9 mouse cellular contexts compared by ENCODE assay signal in the genomic region with DNA sequence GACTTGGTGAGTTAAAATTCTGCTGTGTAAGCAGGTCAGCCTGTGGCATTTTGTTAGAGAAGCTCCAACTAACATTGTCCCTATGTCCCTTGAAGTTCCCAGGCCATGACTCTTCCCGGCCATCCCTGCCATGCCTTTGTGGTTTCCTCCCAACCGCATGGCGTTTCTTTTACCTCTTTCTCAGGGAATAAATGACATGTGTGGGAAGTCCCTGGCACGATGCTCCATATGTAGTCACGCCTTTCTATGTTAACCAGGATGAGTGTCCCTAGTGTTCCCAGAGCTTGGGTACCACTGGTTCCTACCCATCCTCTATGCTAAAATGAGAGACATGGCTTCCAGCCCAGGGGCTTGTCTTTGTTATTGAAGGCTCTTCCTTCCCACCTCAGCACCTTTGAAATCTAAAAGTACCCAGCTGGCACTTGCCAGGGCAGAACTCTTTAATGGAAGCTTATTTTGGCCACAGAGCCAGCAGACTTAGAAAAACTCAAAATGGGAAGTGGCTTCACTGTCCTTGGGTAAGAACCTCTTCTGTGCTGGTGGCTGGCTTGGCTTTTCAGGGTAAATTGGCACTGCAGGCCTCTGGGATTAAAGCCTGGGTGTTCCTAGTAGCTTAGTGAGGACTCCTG. TPM values are rescaled to one million over a fixed set of nuclear protein-coding genes. Genes with fewer than 3 reads are reported as not detected.
DNase-seq lines count a peak whose midpoint lies in the region; TF ChIP-seq lines count a peak whose summit lies in the region.
"Had no signal": no experiment of that assay in that cellular context is flagged by ENCODE, and none has a peak within 500 bp of the region (broad histone marks: within the 10 kb centered on the region; RNA-seq: fewer than 3 reads in every experiment).

No protein-coding gene starts in this region.

- peaks cover 20% of the 10 kb centered on the region for H3K36me3 ChIP-seq in heart, adult 2 months (ENCODE audit: control insufficient read depth, insufficient read depth, low read length)
- H3K36me3 ChIP-seq in limb, embryonic 10.5 days, result no peaks in the 10 kb centered on the region

- DNase-seq in heart, adult 2 months, result peak in 1 of 2 experiments; percentile 53
- no peak for DNase-seq in heart, adult 8-10 months (ENCODE audit: low spot score)
- peak; percentile 51 for DNase-seq in 3T3-L1 (ENCODE audit: low read depth, low spot score)
- DNase-seq in limb, embryonic 10.5 days (ENCODE audit: low spot score), result no peak
- no peak for DNase-seq in ovary, postnatal 36 days (ENCODE audit: low spot score)
- no peak for DNase-seq in adrenal gland, adult 8-10 months
- no peak for DNase-seq in urinary bladder, postnatal 10 days (ENCODE audit: low spot score)

- no peaks in the 10 kb centered on the region for H3K79me2 ChIP-seq in heart, adult 2 months (replicated peaks; ENCODE audit: control insufficient read depth, insufficient read depth, low read length)

- peak overlapping the region; percentile 91 for H3K27ac ChIP-seq in heart, adult 2 months
- H3K27ac ChIP-seq in embryonic fibroblast, embryonic 13.5 days (ENCODE audit: insufficient read depth, low read length), result peak overlapping the region; percentile 60
- peak overlapping the region; percentile 5; the same call in 1 of the 2 replicates for H3K27ac ChIP-seq in limb, embryonic 10.5 days

- intact Hi-C loops in heart, adult 2 months (cut with DNase I), result no loop called here

- H3K9ac ChIP-seq in heart, adult 2 months (ENCODE audit: low read depth, low read length), result peak overlapping the region; percentile 56

- H3K4me3 ChIP-seq in heart, adult 2 months, result no peak overlapping the region
- no peak overlapping the region for H3K4me3 ChIP-seq in embryonic fibroblast, embryonic 13.5 days (ENCODE audit: insufficient read depth, low read length)
- H3K4me3 ChIP-seq in limb, embryonic 10.5 days, result no peak overlapping the region
- H3K4me3 ChIP-seq: megakaryocyte, embryonic 14.5 days had no signal

- H3K9me3 ChIP-seq in limb, embryonic 10.5 days (replicated peaks), result no peaks in the 10 kb centered on the region
- H3K9me3 ChIP-seq: megakaryocyte, embryonic 14.5 days had no signal

- H3K27me3 ChIP-seq in heart, adult 2 months (ENCODE audit: control insufficient read depth, insufficient read depth, low read length), result no peaks in the 10 kb centered on the region
- H3K27me3 ChIP-seq in limb, embryonic 10.5 days (ENCODE audit: low read depth, poor library complexity, severe bottlenecking), result no peaks in the 10 kb centered on the region
- H3K27me3 ChIP-seq: megakaryocyte, embryonic 14.5 days had no signal

- no peak for TF ChIP-seq EP300 in heart, adult 2 months (IDR thresholded peaks at IDR 0.05; ENCODE audit: insufficient read depth, low read depth, low read length)

- no peak for TF ChIP-seq POLR2A in heart, adult 2 months (IDR thresholded peaks at IDR 0.05; ENCODE audit: insufficient read depth, low read depth, low read length)
- no peak for TF ChIP-seq POLR2A in embryonic fibroblast, embryonic 13.5 days (IDR thresholded peaks at IDR 0.05; ENCODE audit: low read depth, low read length)

- peaks cover 68% of the 10 kb centered on the region for H3K4me1 ChIP-seq in heart, adult 2 months (ENCODE audit: control insufficient read depth, insufficient read depth, low read length)
- H3K4me1 ChIP-seq in embryonic fibroblast, embryonic 13.5 days (ENCODE audit: control insufficient read depth, insufficient read depth, low read length), result peaks cover 6% of the 10 kb centered on the region
- H3K4me1 ChIP-seq in limb, embryonic 10.5 days, result peaks cover 55% of the 10 kb centered on the region

- 60% methylated on average over 5 of the region's 5 CpGs for WGBS in heart, adult 2 months
- 92% methylated on average over 5 of the region's 5 CpGs for WGBS in limb, embryonic 10.5 days

- TF ChIP-seq CTCF in heart, adult 2 months (IDR thresholded peaks at IDR 0.05), result no peak
- no peak for TF ChIP-seq CTCF in embryonic fibroblast, embryonic 13.5 days (IDR thresholded peaks at IDR 0.05; ENCODE audit: borderline replicate concordance, insufficient read depth, low read length)

RNA-seq across cellular contexts. Expression of a gene that starts 24.8 kb away (rescaled TPM):
- 10 to 100 TPM; 20.5 to 24.1 TPM for total RNA-seq in heart, adult 2 months (2021)
- polyA plus RNA-seq in heart, adult 2 months (2012; rRNA removed), result 22.5 and 36.6 TPM in 2 replicates
- 10 to 100 TPM; 22.3 to 26.7 (median 24.4) TPM for total RNA-seq in heart, adult 8-10 months (2022)
- polyA plus RNA-seq in embryonic fibroblast, embryonic 13.5 days (2011; ENCODE audit: insufficient read length, low read depth, missing spikeins), result 25.9 and 27.8 TPM in 2 replicates
- polyA plus RNA-seq in limb, embryonic 10.5 days (2016; fragmentation: Nextera tagmentation; extraction: Ambion mirVana), result 32.1 and 36.5 TPM in 2 replicates
- total RNA-seq in adrenal gland, adult 8-10 months (2022), result 10 to 100 TPM; 32.6 to 37.8 (median 35.5) TPM

RNA-seq across cellular contexts. Expression of a gene that starts 25.1 kb away (rescaled TPM):
- 10 to 100 TPM; 58.6 to 70.1 TPM for total RNA-seq in heart, adult 2 months (2021)
- 90.3 and 103 TPM in 2 replicates for polyA plus RNA-seq in heart, adult 2 months (2012; rRNA removed)
- 10 to 100 TPM; 59.0 to 88.1 (median 74.3) TPM for total RNA-seq in heart, adult 8-10 months (2022)
- polyA plus RNA-seq in embryonic fibroblast, embryonic 13.5 days (2011; ENCODE audit: insufficient read length, low read depth, missing spikeins), result 47.3 and 63.4 TPM in 2 replicates
- 103 and 111 TPM in 2 replicates for polyA plus RNA-seq in limb, embryonic 10.5 days (2016; fragmentation: Nextera tagmentation; extraction: Ambion mirVana)
- total RNA-seq in adrenal gland, adult 8-10 months (2022), result 10 to 100 TPM; 73.6 to 95.8 (median 81.1) TPM

RNA-seq across cellular contexts. Expression of a gene that starts 26.2 kb away (rescaled TPM):
- 100 to 1,000 TPM in 1 of 2 experiments, 10 to 100 TPM in 1; 70.7 to 219 TPM for total RNA-seq in heart, adult 2 months (2021)
- 48.0 and 55.5 TPM in 2 replicates for polyA plus RNA-seq in heart, adult 2 months (2012; rRNA removed)
- 10 to 100 TPM; 22.1 to 74.4 (median 55.6) TPM for total RNA-seq in heart, adult 8-10 months (2022)
- 150 and 156 TPM in 2 replicates for polyA plus RNA-seq in embryonic fibroblast, embryonic 13.5 days (2011; ENCODE audit: insufficient read length, low read depth, missing spikeins)
- polyA plus RNA-seq in limb, embryonic 10.5 days (2016; fragmentation: Nextera tagmentation; extraction: Ambion mirVana), result 30.3 and 58.7 TPM in 2 replicates
- total RNA-seq in adrenal gland, adult 8-10 months (2022), result 10 to 100 TPM; 27.9 to 91.5 (median 34.7) TPM

Comparison
In these comparisons a context has a peak if more than half of its experiments do, and no peak if none do; other contexts are left out.
1. H3K27ac ChIP-seq: peak in every context shown above with its lines; median percentile 91 in heart, adult 2 months; 60 in embryonic fibroblast, embryonic 13.5 days; 5 in limb, embryonic 10.5 days.